Mouse (Mus musculus) neural tube, embryonic 13.5 days (tissue): ENCODE measurements around the gene Frem1. TPM values are rescaled to one million over a fixed set of nuclear protein-coding genes. Genes with fewer than 3 reads are reported as not detected.

Experiments used
- ATAC-seq: fragments of 200-750 bp; cut with Nextera tagmentation; 2 replicates; pipeline ENCODE4 v1.8.0; 2017; ENCODE audit warnings: low read depth, mild to moderate bottlenecking, moderate TSS enrichment, moderate library complexity
- H3K27ac ChIP-seq: fragments of 300-500 bp; sonication (generic); replicated peaks from 2 replicates; pipeline ENCODE4 v1.5.1; 2015; ENCODE audit warnings: moderate library complexity, mild to moderate bottlenecking, inconsistent platforms
- H3K27me3 ChIP-seq: fragments of 300-500 bp; sonication (generic); 2 replicates; pipeline ENCODE4 v1.6.1; 2015; ENCODE audit warnings: mild to moderate bottlenecking, inconsistent platforms
- H3K36me3 ChIP-seq: fragments of 300-500 bp; sonication (generic); 2 replicates; pipeline ENCODE4 v1.6.1; 2015; ENCODE audit warnings: mild to moderate bottlenecking, inconsistent platforms
- H3K4me1 ChIP-seq: fragments of 300-500 bp; sonication (generic); replicated peaks from 2 replicates; pipeline ENCODE4 v1.6.1; 2015; ENCODE audit warnings: inconsistent platforms
- H3K4me2 ChIP-seq: fragments of 300-500 bp; sonication (generic); 2 replicates; pipeline ENCODE4 v1.6.1; 2015; ENCODE audit warnings: inconsistent platforms, mild to moderate bottlenecking, moderate library complexity
- H3K4me3 ChIP-seq: fragments of 300-500 bp; sonication (generic); 2 replicates; pipeline ENCODE4 v1.5.1; 2015; ENCODE audit warnings: mild to moderate bottlenecking, inconsistent platforms
- H3K9ac ChIP-seq: fragments of 300-500 bp; sonication (generic); 2 replicates; pipeline ENCODE4 v1.6.1; 2015; ENCODE audit warnings: moderate library complexity, mild to moderate bottlenecking, inconsistent platforms
- H3K9me3 ChIP-seq: fragments of 300-500 bp; sonication (generic); 2 replicates; pipeline ENCODE4 v1.6.1; 2016; ENCODE audit warnings: inconsistent platforms
- WGBS: fragments of 180-500 bp; shearing (Covaris S2); methylation state at CpG from one replicate; pipeline ENCODE4 v1.1.7; 2015; 5-methylcytosine and 5-hydroxymethylcytosine counted together
- polyA plus RNA-seq: library from polyadenylated mRNA; unstranded; fragments of >200 nt; fragmentation: Nextera tagmentation; extraction: Ambion mirVana; gene quantifications from 2 replicates; pipeline ENCODE4 v1.2.1, GENCODE M21; 2015

Gene Frem1
- polyA plus RNA-seq = 1.8 and 2.3 TPM in 2 replicates

GRCm38 (mm10) chr4:83051634-83052577 is at the start of gene Frem1:
Gene Frem1 (minus strand): TSS chr4:83052339.
- ATAC-seq = peak; percentile 75
- peaks cover 27% of the 10 kb centered on the region for H3K4me1 ChIP-seq
- H3K27ac ChIP-seq = peak within 1 kb of the TSS; percentile 28

GRCm38 (mm10) chr4:83099025-83099424 is 46.9 kb upstream of the Frem1 start:
- no peak overlapping the region for H3K4me3 ChIP-seq
- H3K9ac ChIP-seq = no peak overlapping the region
- H3K4me2 ChIP-seq = no peak overlapping the region
- no peaks in the 10 kb centered on the region for H3K27me3 ChIP-seq
- no peaks in the 10 kb centered on the region for H3K9me3 ChIP-seq
- WGBS = 94% methylated on average over 6 of the region's 7 CpGs
- no peak overlapping the region for H3K27ac ChIP-seq
- ATAC-seq = no peak
- no peaks in the 10 kb centered on the region for H3K4me1 ChIP-seq
- H3K36me3 ChIP-seq = no peaks in the 10 kb centered on the region

More at GRCm38 (mm10) chr4:83051634-83052577, at the start of gene Frem1:
- Histone ChIP-seq H3K4me3 (peak within 1 kb of the TSS; percentile 30), H3K9ac (peak within 1 kb of the TSS; percentile 52), H3K9me3 (no peaks in the 10 kb centered on the region), H3K27me3 (peaks cover 21% of the 10 kb centered on the region), H3K4me2 (peak within 1 kb of the TSS; percentile 55), H3K36me3 (no peaks in the 10 kb centered on the region)
- 2% methylated on average over 24 of the region's 24 CpGs for WGBS

GRCm38 (mm10) chr4:83093941-83094340 is 41.8 kb upstream of the Frem1 start:
- no peak overlapping the region for H3K9ac ChIP-seq
- no peaks in the 10 kb centered on the region for H3K4me1 ChIP-seq
- no peak overlapping the region for H3K27ac ChIP-seq
- H3K4me3 ChIP-seq = no peak overlapping the region
- H3K36me3 ChIP-seq = no peaks in the 10 kb centered on the region
- H3K9me3 ChIP-seq = no peaks in the 10 kb centered on the region
- no peaks in the 10 kb centered on the region for H3K27me3 ChIP-seq
- no peak overlapping the region for H3K4me2 ChIP-seq
- no peak for ATAC-seq
- 48% methylated on average over 2 of the region's 2 CpGs for WGBS

GRCm38 (mm10) chr4:83090691-83091448 is 38.7 kb upstream of the Frem1 start:
- ATAC-seq = no peak
- 76% methylated on average over 6 of the region's 6 CpGs for WGBS
- no peaks in the 10 kb centered on the region for H3K9me3 ChIP-seq
- H3K27ac ChIP-seq = no peak overlapping the region
- no peaks in the 10 kb centered on the region for H3K4me1 ChIP-seq
- no peak overlapping the region for H3K4me3 ChIP-seq
- no peak overlapping the region for H3K9ac ChIP-seq
- no peaks in the 10 kb centered on the region for H3K27me3 ChIP-seq
- no peak overlapping the region for H3K4me2 ChIP-seq
- H3K36me3 ChIP-seq = no peaks in the 10 kb centered on the region

- Histone ChIP-seq H3K4me2 (no peak overlapping the region), H3K4me1 (peaks cover 9% of the 10 kb centered on the region; the same call in 1 of the 2 replicates), H3K36me3 (no peaks in the 10 kb centered on the region), H3K27me3 (peaks cover 6% of the 10 kb centered on the region; the same call in 1 of the 2 replicates), H3K4me3 (no peak overlapping the region), H3K9ac (no peak overlapping the region), H3K9me3 (no peaks in the 10 kb centered on the region), H3K27ac (no peak overlapping the region)
- 32% methylated on average over 13 of the region's 13 CpGs for WGBS
- peak; percentile 47; the same call in 1 of the 2 replicates for ATAC-seq
Observed at GRCm38 (mm10) chr4:83080364-83081174, 28.4 kb upstream of the Frem1 start.

- no peaks in the 10 kb centered on the region for H3K27me3 ChIP-seq
- 70% methylated on average over 6 of the region's 6 CpGs for WGBS
- no peaks in the 10 kb centered on the region for H3K36me3 ChIP-seq
- H3K9ac ChIP-seq = no peak overlapping the region
- no peak for ATAC-seq
- H3K9me3 ChIP-seq = no peaks in the 10 kb centered on the region
- H3K4me1 ChIP-seq = no peaks in the 10 kb centered on the region
- no peak overlapping the region for H3K4me2 ChIP-seq
- H3K4me3 ChIP-seq = no peak overlapping the region
- H3K27ac ChIP-seq = no peak overlapping the region
Observed at GRCm38 (mm10) chr4:83064191-83064590, 12.1 kb upstream of the Frem1 start.

- ATAC-seq = no peak
- Histone ChIP-seq H3K4me3 (no peak overlapping the region), H3K9ac (no peak overlapping the region), H3K9me3 (no peaks in the 10 kb centered on the region), H3K27ac (no peak overlapping the region), H3K4me1 (no peaks in the 10 kb centered on the region), H3K27me3 (no peaks in the 10 kb centered on the region), H3K36me3 (no peaks in the 10 kb centered on the region), H3K4me2 (no peak overlapping the region)
- 82% methylated on average over 2 of the region's 2 CpGs for WGBS
Observed at GRCm38 (mm10) chr4:83061564-83061963, 9.4 kb upstream of the Frem1 start.

GRCm38 (mm10) chr4:83058617-83059016 is 6.5 kb upstream of the Frem1 start:
- no peak for ATAC-seq
- Histone ChIP-seq H3K36me3 (no peaks in the 10 kb centered on the region), H3K4me1 (no peaks in the 10 kb centered on the region), H3K4me3 (no peak overlapping the region), H3K9me3 (no peaks in the 10 kb centered on the region), H3K27me3 (no peaks in the 10 kb centered on the region), H3K4me2 (no peak overlapping the region), H3K27ac (no peak overlapping the region), H3K9ac (no peak overlapping the region)
- WGBS = 22% methylated on average over 2 of the region's 2 CpGs

GRCm38 (mm10) chr4:83058182-83058581 is 6.0 kb upstream of the Frem1 start:
- Histone ChIP-seq H3K4me1 (no peaks in the 10 kb centered on the region), H3K27me3 (no peaks in the 10 kb centered on the region), H3K4me2 (no peak overlapping the region), H3K9ac (no peak overlapping the region), H3K27ac (no peak overlapping the region), H3K4me3 (no peak overlapping the region), H3K9me3 (no peaks in the 10 kb centered on the region), H3K36me3 (no peaks in the 10 kb centered on the region)
- no peak for ATAC-seq
- WGBS = 53% methylated on average over 2 of the region's 2 CpGs

- no peak overlapping the region for H3K27ac ChIP-seq
- WGBS = 90% methylated on average over 6 of the region's 6 CpGs
- no peaks in the 10 kb centered on the region for H3K36me3 ChIP-seq
- peaks cover 13% of the 10 kb centered on the region for H3K4me1 ChIP-seq
- ATAC-seq = no peak
- no peak overlapping the region for H3K9ac ChIP-seq
- peaks cover 6% of the 10 kb centered on the region; the same call in 1 of the 2 replicates for H3K27me3 ChIP-seq
- no peak overlapping the region for H3K4me2 ChIP-seq
- no peak overlapping the region for H3K4me3 ChIP-seq
- H3K9me3 ChIP-seq = no peaks in the 10 kb centered on the region
Observed at GRCm38 (mm10) chr4:83056496-83056895, 4.4 kb upstream of the Frem1 start.

- Histone ChIP-seq H3K9ac (no peak overlapping the region), H3K36me3 (no peaks in the 10 kb centered on the region), H3K9me3 (no peaks in the 10 kb centered on the region), H3K27me3 (peaks cover 16% of the 10 kb centered on the region), H3K27ac (no peak overlapping the region), H3K4me1 (peaks cover 21% of the 10 kb centered on the region), H3K4me3 (no peak overlapping the region), H3K4me2 (no peak overlapping the region)
- no peak for ATAC-seq
- 91% methylated on average over 2 of the region's 2 CpGs for WGBS
Observed at GRCm38 (mm10) chr4:83055444-83055843, 3.3 kb upstream of the Frem1 start.
